Mouse (Mus musculus): Measurements from ENCODE around the gene Hrh1. TPM values are rescaled to one million over a fixed set of nuclear protein-coding genes. Genes with fewer than 3 reads are reported as not detected.

Gene Hrh1
- total and polyA plus RNA-seq, 3 experiments, result not detected

- Histone ChIP-seq H3K9me3 (replicated peaks; ENCODE audit: low read length) (peaks cover 2% of the 10 kb centered on the region), H3K9ac (ENCODE audit: insufficient read depth, low read depth) (no peak overlapping the region), H3K4me2 (ENCODE audit: insufficient read depth, low read depth, poor library complexity, severe bottlenecking) (no peak overlapping the region), H3K27me3 (replicated peaks) (peaks cover 82% of the 10 kb centered on the region), H3K4me1 (ENCODE audit: control insufficient read depth in 1 of 2, insufficient read depth in 2 of 2) (no peaks in the 10 kb centered on the region), H3K4me3 (replicated peaks in 1 of 3; ENCODE audit: low read depth in 2 of 3, low read length in 2 of 3, poor library complexity in 1 of 3) (no peak overlapping the region), H3K36me3 (replicated peaks in 1 of 2; ENCODE audit: control insufficient read depth in 1 of 2, insufficient read depth in 1 of 2, low read length in 1 of 2) (no peaks in the 10 kb centered on the region), H3K79me2 (replicated peaks; ENCODE audit: control insufficient read depth, extremely low read depth, insufficient read depth, poor library complexity, severe bottlenecking) (no peaks in the 10 kb centered on the region), H3K27ac (ENCODE audit: insufficient read depth, low read depth) (no peak overlapping the region)
- in situ Hi-C loops (cut with MboI; ENCODE audit: low pct_ligation_motif_present, low pct_unique_long_range_greater_than_20kb, low sequenced_read_pairs) (no loop called here), dilution Hi-C loops (cut with MboI; ENCODE audit: extremely low pct_ligation_motif_present, extremely low pct_unique_long_range_greater_than_20kb, low sequenced_read_pairs) (no loop called here)
- DNase-seq (ENCODE audit: extremely low read depth), result no peak
- no peak for TF ChIP-seq CHD1 (IDR thresholded peaks at IDR 0.05; ENCODE audit: low read depth, low read length)
- TF ChIP-seq CHD2 (IDR thresholded peaks at IDR 0.05; ENCODE audit: low read length), result no peak
- no peak for TF ChIP-seq MAFK (IDR thresholded peaks at IDR 0.05; ENCODE audit: insufficient replicate concordance, low read length)
- no peak for TF ChIP-seq RCOR1 (conservative IDR thresholded peaks at IDR 0.05; ENCODE audit: low read depth, low read length)
- TF ChIP-seq NELFE (IDR thresholded peaks at IDR 0.05; ENCODE audit: low read depth, low read length), result no peak
- TF ChIP-seq MYC (IDR thresholded peaks at IDR 0.05; ENCODE audit: low read depth, low read length), result no peak
- TF ChIP-seq JUND (conservative IDR thresholded peaks at IDR 0.05; ENCODE audit: low read depth, low read length), result no peak
- TF ChIP-seq MAX (IDR thresholded peaks at IDR 0.05; ENCODE audit: low read length), result no peak
- no peak for TF ChIP-seq ZKSCAN1 (IDR thresholded peaks at IDR 0.05; ENCODE audit: borderline replicate concordance, low read depth, low read length)
- TF ChIP-seq CTCF (conservative IDR thresholded peaks at IDR 0.05 in 1 of 2, IDR thresholded peaks at IDR 0.05 in 1 of 2; ENCODE audit: low read depth in 2 of 2, low read length in 2 of 2), result no peak
- no peak for TF ChIP-seq USF2 (conservative IDR thresholded peaks at IDR 0.05; ENCODE audit: low read depth, low read length)
- no peak for TF ChIP-seq ETS1 (conservative IDR thresholded peaks at IDR 0.05; ENCODE audit: low read depth, low read length)
- TF ChIP-seq BHLHE40 (IDR thresholded peaks at IDR 0.05; ENCODE audit: low read depth, low read length), result no peak
- TF ChIP-seq POLR2A (IDR thresholded peaks at IDR 0.05; ENCODE audit: low read depth, low read length), result no peak
- no peak for TF ChIP-seq SIN3A (IDR thresholded peaks at IDR 0.05; ENCODE audit: low read length)
Measured at GRCm38 (mm10) chr6:114358171-114358570, 39.6 kb upstream of the Hrh1 start.

GRCm38 (mm10) chr6:114362355-114362754 lies 35.4 kb upstream of the Hrh1 start:
- dilution Hi-C loops (cut with MboI; ENCODE audit: extremely low pct_ligation_motif_present, extremely low pct_unique_long_range_greater_than_20kb, low sequenced_read_pairs), result no loop called here
- Histone ChIP-seq H3K4me2 (ENCODE audit: insufficient read depth, low read depth, poor library complexity, severe bottlenecking) (no peak overlapping the region), H3K4me3 (replicated peaks in 1 of 3; ENCODE audit: low read depth in 2 of 3, low read length in 2 of 3, poor library complexity in 1 of 3) (no peak overlapping the region), H3K79me2 (replicated peaks; ENCODE audit: control insufficient read depth, extremely low read depth, insufficient read depth, poor library complexity, severe bottlenecking) (no peaks in the 10 kb centered on the region), H3K9ac (ENCODE audit: insufficient read depth, low read depth) (no peak overlapping the region), H3K9me3 (replicated peaks; ENCODE audit: low read length) (peaks cover 2% of the 10 kb centered on the region), H3K27ac (ENCODE audit: insufficient read depth, low read depth) (no peak overlapping the region), H3K4me1 (ENCODE audit: control insufficient read depth in 1 of 2, insufficient read depth in 2 of 2) (no peaks in the 10 kb centered on the region), H3K27me3 (replicated peaks) (peaks cover 85% of the 10 kb centered on the region), H3K36me3 (replicated peaks in 1 of 2; ENCODE audit: control insufficient read depth in 1 of 2, insufficient read depth in 1 of 2, low read length in 1 of 2) (no peaks in the 10 kb centered on the region)
- no peak for TF ChIP-seq POLR2A (IDR thresholded peaks at IDR 0.05; ENCODE audit: low read depth, low read length)
- TF ChIP-seq CHD1 (IDR thresholded peaks at IDR 0.05; ENCODE audit: low read depth, low read length), result no peak
- no peak for TF ChIP-seq GABPA (IDR thresholded peaks at IDR 0.05; ENCODE audit: insufficient replicate concordance, low read depth, low read length)
- no peak for TF ChIP-seq NRF1 (IDR thresholded peaks at IDR 0.05; ENCODE audit: low read depth, low read length)
- TF ChIP-seq ELF1 (IDR thresholded peaks at IDR 0.05; ENCODE audit: low read depth, low read length), result no peak
- no peak for TF ChIP-seq MAX (IDR thresholded peaks at IDR 0.05; ENCODE audit: low read length)
- no peak for TF ChIP-seq USF1 (IDR thresholded peaks at IDR 0.05; ENCODE audit: low read depth, low read length)
- TF ChIP-seq CTCF (conservative IDR thresholded peaks at IDR 0.05 in 1 of 2, IDR thresholded peaks at IDR 0.05 in 1 of 2; ENCODE audit: low read depth in 2 of 2, low read length in 2 of 2), result no peak
- TF ChIP-seq MAZ (IDR thresholded peaks at IDR 0.05; ENCODE audit: low read depth, low read length), result no peak
- TF ChIP-seq MEF2A (IDR thresholded peaks at IDR 0.05; ENCODE audit: borderline replicate concordance, low read depth, low read length), result no peak
- TF ChIP-seq JUN (IDR thresholded peaks at IDR 0.05; ENCODE audit: insufficient read depth, low read depth, low read length), result no peak
- TF ChIP-seq BHLHE40 (IDR thresholded peaks at IDR 0.05; ENCODE audit: low read depth, low read length), result no peak
- no peak for TF ChIP-seq ETS1 (conservative IDR thresholded peaks at IDR 0.05; ENCODE audit: low read depth, low read length)
- no peak for TF ChIP-seq UBTF (IDR thresholded peaks at IDR 0.05; ENCODE audit: low read depth, low read length)
- no peak for TF ChIP-seq ZMIZ1 (IDR thresholded peaks at IDR 0.05; ENCODE audit: low read depth, low read length)
- TF ChIP-seq ZC3H11A (IDR thresholded peaks at IDR 0.05; ENCODE audit: low read depth, low read length), result no peak
- TF ChIP-seq USF2 (conservative IDR thresholded peaks at IDR 0.05; ENCODE audit: low read depth, low read length), result no peak
- TF ChIP-seq IRF4 (IDR thresholded peaks at IDR 0.05; ENCODE audit: low read depth, low read length), result no peak
- TF ChIP-seq MAFK (IDR thresholded peaks at IDR 0.05; ENCODE audit: insufficient replicate concordance, low read length), result no peak
- in situ Hi-C loops (cut with MboI; ENCODE audit: low pct_ligation_motif_present, low pct_unique_long_range_greater_than_20kb, low sequenced_read_pairs), result no loop called here
- no peak for DNase-seq (ENCODE audit: extremely low read depth)
